Mouse (Mus musculus): ENCODE measurements around the gene Pcgf2.

The Pcgf2 gene

GRCm38 (mm10) chr11:97694435-97694834 lies 5.9 kb downstream of the Pcgf2 start:
- DNase-seq, result no peak

- peak; percentile 82 for DNase-seq
Observed at GRCm38 (mm10) chr11:97689861-97690260, 10.4 kb downstream of the Pcgf2 start.

GRCm38 (mm10) chr11:97687061-97687460 lies 13.2 kb downstream of the Pcgf2 start:
- no peak for DNase-seq

GRCm38 (mm10) chr11:97686322-97686908 lies 13.9 kb downstream of the Pcgf2 start:
- DNase-seq, result no peak

- peak; percentile 93 for DNase-seq
Observed at GRCm38 (mm10) chr11:97685613-97686321, 14.5 kb downstream of the Pcgf2 start, which contains the start of gene Cisd3. TSS of gene Cisd3 (plus strand) at chr11:97685826.

- no peak for DNase-seq
Observed at GRCm38 (mm10) chr11:97684766-97685165, 15.5 kb downstream of the Pcgf2 start.

GRCm38 (mm10) chr11:97684063-97684680 lies 16.1 kb downstream of the Pcgf2 start:
- no peak for DNase-seq

- no peak for DNase-seq
Observed at GRCm38 (mm10) chr11:97682504-97683055, 17.7 kb downstream of the Pcgf2 start.

- DNase-seq, result peak; percentile 82
Observed at GRCm38 (mm10) chr11:97680430-97680829, 19.9 kb downstream of the Pcgf2 start.

- DNase-seq, result no peak
Observed at GRCm38 (mm10) chr11:97678301-97678700, 22.0 kb downstream of the Pcgf2 start.

- DNase-seq, result no peak
Observed at GRCm38 (mm10) chr11:97677842-97678241, 22.5 kb downstream of the Pcgf2 start.

- no peak for DNase-seq
Observed at GRCm38 (mm10) chr11:97677381-97677780, 22.9 kb downstream of the Pcgf2 start.

GRCm38 (mm10) chr11:97676050-97676754 lies 24.1 kb downstream of the Pcgf2 start:
- DNase-seq, result no peak

GRCm38 (mm10) chr11:97673148-97673547 lies 27.1 kb downstream of the Pcgf2 start:
- no peak for DNase-seq

GRCm38 (mm10) chr11:97671177-97671527 lies 29.1 kb downstream of the Pcgf2 start:
- DNase-seq, result no peak

- no peak for DNase-seq
Observed at GRCm38 (mm10) chr11:97670234-97671176, 29.8 kb downstream of the Pcgf2 start.

- DNase-seq, result peak; percentile 89
Observed at GRCm38 (mm10) chr11:97669829-97670228, 30.5 kb downstream of the Pcgf2 start.

- DNase-seq, result no peak
Observed at GRCm38 (mm10) chr11:97669268-97669667, 31.0 kb downstream of the Pcgf2 start.

GRCm38 (mm10) chr11:97668160-97668559 lies 32.1 kb downstream of the Pcgf2 start:
- no peak for DNase-seq

GRCm38 (mm10) chr11:97666794-97667193 lies 33.5 kb downstream of the Pcgf2 start:
- DNase-seq, result no peak

GRCm38 (mm10) chr11:97666221-97666620 lies 34.1 kb downstream of the Pcgf2 start:
- DNase-seq, result no peak

GRCm38 (mm10) chr11:97665431-97665830 lies 34.9 kb downstream of the Pcgf2 start:
- DNase-seq, result no peak

Measured in retina, postnatal 1 day (tissue).